Mouse (Mus musculus) intestine, embryonic 14.5 days (tissue): Measurements from ENCODE around the gene Tmem238l. TPM values are rescaled to one million over a fixed set of nuclear protein-coding genes. Genes with fewer than 3 reads are reported as not detected.

ENCODE experiments used
- ATAC-seq: fragments of 200-750 bp; cut with Nextera tagmentation; replicated peaks from 2 replicates; pipeline ENCODE4 v1.8.0; 2017; ENCODE audit warnings: low read depth, moderate number of reproducible peaks, moderate TSS enrichment, moderate library complexity; ENCODE audit not compliant: low FRiP score, low TSS enrichment
- DNase-seq: peaks from one replicate; pipeline ENCODE4 v3.0.0-alpha.2; 2018; ENCODE audit warnings: low spot score
- H3K27ac ChIP-seq: fragments of 300-500 bp; sonication (generic); 2 replicates; pipeline ENCODE4 v1.5.1; 2014; ENCODE audit warnings: low read depth, mild to moderate bottlenecking, control low read depth
- H3K27me3 ChIP-seq: fragments of 300-500 bp; sonication (generic); replicated peaks from 2 replicates; pipeline ENCODE4 v1.6.1; 2014; ENCODE audit warnings: low read length, control low read depth; ENCODE audit not compliant: control insufficient read depth, insufficient read depth
- H3K36me3 ChIP-seq: fragments of 300-500 bp; sonication (generic); 2 replicates; pipeline ENCODE4 v1.6.1; 2014; ENCODE audit warnings: low read length, control low read depth; ENCODE audit not compliant: control insufficient read depth, insufficient read depth
- H3K4me1 ChIP-seq: fragments of 300-500 bp; sonication (generic); replicated peaks from 2 replicates; pipeline ENCODE4 v1.6.1; 2014; ENCODE audit warnings: low read length, control low read depth, mixed read lengths; ENCODE audit not compliant: control insufficient read depth, insufficient read depth
- H3K4me2 ChIP-seq: fragments of 300-500 bp; sonication (generic); 2 replicates; pipeline ENCODE4 v1.6.1; 2014; ENCODE audit warnings: low read length
- H3K4me3 ChIP-seq: fragments of 300-500 bp; sonication (generic); 2 replicates; pipeline ENCODE4 v1.5.1; 2014; ENCODE audit warnings: low read depth, low read length, control low read depth, mixed read lengths
- H3K9ac ChIP-seq: fragments of 300-500 bp; sonication (generic); 2 replicates; pipeline ENCODE4 v1.6.1; 2014; ENCODE audit warnings: mild to moderate bottlenecking, low read length
- H3K9me3 ChIP-seq: fragments of 300-500 bp; sonication (generic); 2 replicates; pipeline ENCODE4 v1.6.1; 2016; ENCODE audit warnings: low read length, control low read depth; ENCODE audit not compliant: control insufficient read depth
- WGBS: fragments of 180-500 bp; shearing (Covaris S2); extraction: QIAGEN DNeasy Blood & Tissue Kit; methylation state at CpG from one replicate; pipeline ENCODE4 v1.1.7; 2014; 5-methylcytosine and 5-hydroxymethylcytosine counted together
- polyA plus RNA-seq: library from polyadenylated mRNA; unstranded; fragments of >200 nt; fragmentation: Nextera tagmentation; extraction: Ambion mirVana; gene quantifications from 2 replicates; pipeline ENCODE4 v1.2.1, GENCODE M21; 2014

Tmem238l gene
- polyA plus RNA-seq, 1 experiment from 2014 or later = 0.68 TPM

GRCm38 (mm10) chr11:66966500-66967116 is 10.2 kb downstream of the Tmem238l start:
- H3K9ac ChIP-seq = no peak overlapping the region
- ATAC-seq (no peak; the same call in 1 of the 2 replicates), DNase-seq (no peak)
- H3K9me3 ChIP-seq = no peaks in the 10 kb centered on the region
- H3K4me2 ChIP-seq = no peak overlapping the region
- no peaks in the 10 kb centered on the region for H3K27me3 ChIP-seq
- 24% methylated on average over 7 of the region's 7 CpGs for WGBS
- H3K27ac ChIP-seq = no peak overlapping the region
- no peaks in the 10 kb centered on the region for H3K4me1 ChIP-seq
- H3K36me3 ChIP-seq = no peaks in the 10 kb centered on the region
- no peak overlapping the region for H3K4me3 ChIP-seq

GRCm38 (mm10) chr11:66968575-66968974 is 12.1 kb downstream of the Tmem238l start:
- H3K9me3 ChIP-seq = no peaks in the 10 kb centered on the region
- no peak overlapping the region for H3K4me3 ChIP-seq
- ATAC-seq (no peak), DNase-seq (no peak)
- H3K4me1 ChIP-seq = no peaks in the 10 kb centered on the region
- 92% methylated on average over 1 of the region's 1 CpGs for WGBS
- no peaks in the 10 kb centered on the region for H3K36me3 ChIP-seq
- no peak overlapping the region for H3K4me2 ChIP-seq
- no peaks in the 10 kb centered on the region for H3K27me3 ChIP-seq
- H3K9ac ChIP-seq = no peak overlapping the region
- H3K27ac ChIP-seq = no peak overlapping the region

GRCm38 (mm10) chr11:66973507-66973906 is 17.1 kb downstream of the Tmem238l start:
- H3K4me3 ChIP-seq = no peak overlapping the region
- ATAC-seq (no peak), DNase-seq (no peak)
- no peaks in the 10 kb centered on the region for H3K27me3 ChIP-seq
- H3K27ac ChIP-seq = no peak overlapping the region
- no peaks in the 10 kb centered on the region for H3K4me1 ChIP-seq
- 66% methylated on average over 3 of the region's 3 CpGs for WGBS
- H3K9ac ChIP-seq = no peak overlapping the region
- no peak overlapping the region for H3K4me2 ChIP-seq
- no peaks in the 10 kb centered on the region for H3K36me3 ChIP-seq
- H3K9me3 ChIP-seq = peaks cover 10% of the 10 kb centered on the region; the same call in 1 of the 2 replicates

- no peak overlapping the region for H3K9ac ChIP-seq
- H3K36me3 ChIP-seq = no peaks in the 10 kb centered on the region
- no peak overlapping the region for H3K4me2 ChIP-seq
- peaks cover 10% of the 10 kb centered on the region; the same call in 1 of the 2 replicates for H3K9me3 ChIP-seq
- no peak overlapping the region for H3K4me3 ChIP-seq
- ATAC-seq (no peak), DNase-seq (no peak)
- no peak overlapping the region for H3K27ac ChIP-seq
- no peaks in the 10 kb centered on the region for H3K4me1 ChIP-seq
- H3K27me3 ChIP-seq = no peaks in the 10 kb centered on the region
- 88% methylated on average over 7 of the region's 7 CpGs for WGBS
Measured at GRCm38 (mm10) chr11:66975606-66976330, 19.3 kb downstream of the Tmem238l start.

- 77% methylated on average over 15 of the region's 15 CpGs for WGBS
- no peak overlapping the region for H3K4me3 ChIP-seq
- ATAC-seq (no peak), DNase-seq (no peak)
- H3K27ac ChIP-seq = no peak overlapping the region
- H3K27me3 ChIP-seq = no peaks in the 10 kb centered on the region
- no peak overlapping the region for H3K9ac ChIP-seq
- H3K4me1 ChIP-seq = peaks cover 27% of the 10 kb centered on the region
- no peaks in the 10 kb centered on the region for H3K9me3 ChIP-seq
- H3K36me3 ChIP-seq = no peaks in the 10 kb centered on the region
- H3K4me2 ChIP-seq = no peak overlapping the region
Measured at GRCm38 (mm10) chr11:66981336-66982115, 25.1 kb downstream of the Tmem238l start.

GRCm38 (mm10) chr11:66982794-66983193 is 26.4 kb downstream of the Tmem238l start:
- WGBS = 22% methylated on average over 6 of the region's 6 CpGs
- Histone ChIP-seq H3K4me2 (no peak overlapping the region), H3K9ac (no peak overlapping the region), H3K36me3 (no peaks in the 10 kb centered on the region), H3K9me3 (no peaks in the 10 kb centered on the region), H3K4me1 (peaks cover 27% of the 10 kb centered on the region), H3K4me3 (no peak overlapping the region), H3K27ac (peak overlapping the region; percentile 60), H3K27me3 (no peaks in the 10 kb centered on the region)
- ATAC-seq = no peak
- DNase-seq = peak; percentile 58

- Histone ChIP-seq H3K27me3 (no peaks in the 10 kb centered on the region), H3K36me3 (no peaks in the 10 kb centered on the region), H3K9me3 (no peaks in the 10 kb centered on the region), H3K4me1 (peaks cover 27% of the 10 kb centered on the region), H3K9ac (no peak overlapping the region), H3K4me3 (no peak overlapping the region), H3K4me2 (no peak overlapping the region), H3K27ac (peak overlapping the region; percentile 60)
- DNase-seq = peak; percentile 66
- peak; percentile 42; the same call in 1 of the 2 replicates for ATAC-seq
- 34% methylated on average over 11 of the region's 11 CpGs for WGBS
Measured at GRCm38 (mm10) chr11:66983422-66984164, 27.2 kb downstream of the Tmem238l start.
